Mouse (Mus musculus): ENCODE measurements around the gene Naaladl1.
"Not testable (repeated sequence)": the region's sequence is repeated elsewhere in the genome, so short reads cannot be mapped to it uniquely, and the experiment has no call there.

The Naaladl1 gene

DNA sequence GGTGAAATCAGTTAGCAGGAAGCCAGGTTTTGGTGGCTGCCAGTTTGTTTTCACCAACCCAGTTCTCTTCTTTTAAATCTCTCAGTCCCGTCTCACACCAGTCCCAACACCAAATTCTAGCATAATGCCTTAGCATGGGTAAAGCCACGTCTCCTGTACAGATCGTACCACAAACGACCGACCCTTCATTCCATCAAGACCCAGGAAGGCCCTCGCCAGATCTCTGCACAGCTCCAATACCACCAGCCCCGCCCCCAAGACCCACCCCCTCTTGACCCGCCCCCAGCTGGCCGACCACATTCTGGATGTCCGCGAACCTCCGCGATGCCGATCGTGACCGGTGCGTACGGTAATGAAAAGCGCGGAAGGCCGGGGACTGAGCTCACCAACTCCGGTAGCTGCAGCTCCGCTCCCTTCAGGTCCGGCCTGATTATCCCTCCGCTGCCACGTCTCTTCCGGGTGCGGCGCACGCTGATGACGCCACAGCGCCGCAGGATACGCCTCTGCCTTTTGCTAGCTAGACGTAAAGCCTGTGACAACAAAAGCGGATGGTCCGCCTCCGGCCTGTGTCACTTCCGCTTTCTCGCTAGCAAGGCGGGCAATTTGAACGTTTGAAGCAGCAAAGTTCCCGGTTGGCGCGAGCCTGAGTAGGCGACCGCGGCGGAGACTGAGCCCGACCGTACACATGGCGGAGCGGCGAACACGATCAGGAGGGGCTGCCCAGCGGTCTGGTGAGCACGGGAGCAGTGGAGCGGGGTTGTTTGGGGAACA lies 20.9 kb upstream of the Naaladl1 start, which contains the start of the genes Zfpl1 and Cdca5:
TSS of gene Zfpl1 (minus strand) at position 479 of the 771 bp plus-strand sequence.
TSS of gene Cdca5 (plus strand) at position 506 of the 771 bp plus-strand sequence.
- DNase-seq, result peak; percentile 98

DNA sequence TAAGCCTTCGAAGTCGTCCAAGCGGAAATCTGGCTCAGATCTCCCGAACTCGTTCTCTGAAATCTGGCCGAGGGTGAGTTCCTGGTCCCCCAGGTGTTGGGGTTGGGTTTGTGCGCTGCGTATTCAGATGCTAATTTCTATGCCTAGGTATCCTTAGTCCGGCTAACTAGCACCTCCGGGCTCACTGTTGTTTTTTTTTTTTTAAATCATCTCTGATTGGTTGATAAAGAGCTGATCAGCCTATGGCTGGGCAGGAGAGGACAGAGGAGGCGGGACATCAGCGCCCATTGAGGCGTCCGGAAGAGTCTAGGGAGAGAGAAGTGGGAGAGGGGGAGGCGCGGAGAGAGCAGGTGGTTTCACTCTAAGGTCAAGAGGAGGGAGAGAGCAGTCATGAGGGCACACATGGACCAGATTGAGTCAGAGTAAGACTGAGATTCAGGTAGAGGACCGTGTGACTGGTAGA lies 20.1 kb upstream of the Naaladl1 start:
- peak; percentile 78 for DNase-seq

DNA sequence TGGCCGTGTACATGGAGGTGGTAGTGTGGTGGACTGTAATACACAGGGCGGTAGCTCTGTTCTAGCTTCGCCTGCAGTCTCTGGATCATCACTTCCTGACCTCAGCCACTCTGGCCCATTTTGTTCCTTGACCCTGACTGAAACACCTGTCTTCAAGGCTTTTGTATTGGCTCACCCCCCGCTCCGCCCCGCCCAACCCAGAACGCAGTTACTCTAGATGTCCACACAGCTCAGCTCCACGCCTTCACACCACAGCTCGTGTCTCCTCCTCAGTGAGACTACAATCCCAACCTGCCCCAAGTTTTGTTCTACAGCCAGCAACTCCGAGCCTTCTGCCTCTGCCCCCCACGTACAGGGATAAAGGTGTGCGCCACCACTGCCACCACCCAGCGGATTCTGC lies 16.7 kb upstream of the Naaladl1 start:
- DNase-seq, result no peak

DNA sequence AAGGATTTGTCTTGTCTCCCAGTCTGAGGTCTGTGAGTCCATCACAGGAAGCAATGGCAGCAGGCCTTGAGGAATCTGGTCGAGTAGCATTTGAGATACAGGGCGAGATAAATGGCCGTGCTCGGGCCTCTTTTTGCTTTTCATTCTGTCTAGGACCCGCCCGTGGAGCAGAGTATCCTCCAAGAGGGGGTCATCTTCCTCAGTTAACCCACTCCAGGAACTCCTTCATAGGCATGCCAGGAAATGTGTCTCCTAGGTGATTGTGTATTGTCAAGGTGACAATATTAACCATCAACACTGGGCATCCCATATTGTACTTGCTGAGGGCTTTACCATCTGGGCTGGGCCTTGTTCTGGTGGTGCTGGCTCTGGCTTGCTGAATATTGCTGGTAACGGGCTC lies 11.5 kb upstream of the Naaladl1 start, which contains the start of gene AC131692.1:
TSS of gene AC131692.1 (plus strand) at position 301 of the 400 bp plus-strand sequence.
- DNase-seq, result no peak

DNA sequence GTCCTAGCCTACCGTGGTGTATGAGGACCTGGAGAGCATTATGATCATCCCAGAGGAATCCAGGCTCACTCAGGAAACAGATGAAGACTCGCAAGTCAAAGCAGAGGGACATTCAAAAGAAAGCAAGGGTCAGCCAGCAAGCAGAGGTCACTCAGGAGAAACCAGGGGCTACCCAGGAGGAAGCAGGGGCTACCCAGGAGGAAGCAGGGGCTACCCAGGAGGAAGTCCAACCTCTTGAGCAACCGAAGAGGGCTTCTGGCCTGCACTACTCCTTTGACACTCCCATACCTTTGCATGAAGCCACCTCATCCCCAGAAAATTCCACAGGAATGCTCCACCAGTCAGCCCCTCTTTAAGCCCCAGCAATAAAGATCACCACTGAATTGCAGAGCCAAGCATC lies 7.7 kb upstream of the Naaladl1 start:
- DNase-seq, result peak; percentile 46

DNA sequence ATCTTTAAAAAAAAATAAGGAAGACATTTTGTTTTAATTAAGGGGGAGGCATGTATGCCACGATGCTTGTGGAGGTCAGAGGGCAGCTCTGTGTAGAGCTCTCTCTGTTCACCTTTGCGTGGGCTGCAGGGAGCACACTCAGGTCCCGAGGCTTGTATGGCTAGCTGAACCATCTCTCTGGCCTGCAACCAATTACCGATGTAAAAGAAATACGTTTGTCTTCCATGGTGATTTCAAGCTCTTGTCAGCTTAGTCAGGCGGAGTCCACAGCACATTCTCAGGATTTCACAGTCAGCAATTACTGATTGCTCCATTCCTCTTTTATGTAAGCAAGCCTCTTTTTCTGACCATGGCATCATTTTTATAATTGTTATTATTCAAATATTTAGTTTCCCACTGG lies 4.4 kb upstream of the Naaladl1 start:
- DNase-seq, result no peak

DNA sequence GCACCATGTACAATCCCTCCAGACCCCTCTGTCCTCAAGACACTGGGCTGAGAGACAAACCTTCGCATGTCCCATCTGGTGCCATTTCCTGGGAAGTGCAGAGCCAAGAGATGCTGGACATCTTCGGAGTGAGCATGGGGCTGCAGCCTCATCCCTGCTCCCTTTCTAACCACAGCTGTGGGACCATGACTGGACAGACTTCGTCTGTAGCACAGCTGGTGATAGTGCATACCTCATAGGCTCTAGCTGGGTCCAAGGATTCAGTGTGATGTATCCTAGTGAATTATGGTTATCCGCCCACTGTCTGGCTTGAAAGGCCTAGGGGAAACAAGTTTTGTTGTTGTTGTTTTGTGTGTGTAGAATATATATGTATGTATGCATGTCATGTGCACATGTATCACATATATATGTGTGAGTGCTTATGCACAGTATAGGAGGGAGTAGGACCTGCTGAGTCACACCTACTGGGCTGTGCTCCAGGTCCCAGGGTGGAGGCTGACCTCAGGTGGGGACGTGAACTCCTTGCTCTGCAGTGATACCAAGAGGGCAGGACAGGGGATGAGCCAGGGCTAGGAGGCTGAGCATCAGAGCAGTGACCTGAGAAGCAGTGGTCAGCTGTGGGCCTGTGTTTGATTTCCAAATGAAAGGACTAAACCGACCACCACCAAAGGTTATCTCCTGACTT lies 3.3 kb upstream of the Naaladl1 start:
- no peak for DNase-seq

DNA sequence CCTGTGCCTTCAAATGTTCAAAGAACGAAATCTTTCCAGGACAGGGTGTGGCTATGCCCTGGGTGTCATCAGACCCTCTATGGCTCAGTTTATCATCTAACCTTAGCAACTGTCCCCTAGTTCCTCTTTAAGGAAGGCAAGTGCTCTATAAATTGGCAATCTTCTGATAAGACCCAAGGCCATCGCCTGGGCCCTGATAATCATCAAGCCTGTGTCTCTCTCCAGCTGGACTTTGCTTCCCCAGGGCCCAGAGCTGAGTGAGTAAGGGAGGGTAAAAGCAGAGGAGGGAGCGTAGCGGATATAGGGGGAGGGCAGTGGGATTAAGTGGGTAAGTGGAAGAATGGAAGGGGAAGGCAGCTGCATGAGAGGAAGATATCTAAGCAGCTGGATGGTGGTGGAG lies 1.1 kb upstream of the Naaladl1 start:
- DNase-seq, result no peak

DNA sequence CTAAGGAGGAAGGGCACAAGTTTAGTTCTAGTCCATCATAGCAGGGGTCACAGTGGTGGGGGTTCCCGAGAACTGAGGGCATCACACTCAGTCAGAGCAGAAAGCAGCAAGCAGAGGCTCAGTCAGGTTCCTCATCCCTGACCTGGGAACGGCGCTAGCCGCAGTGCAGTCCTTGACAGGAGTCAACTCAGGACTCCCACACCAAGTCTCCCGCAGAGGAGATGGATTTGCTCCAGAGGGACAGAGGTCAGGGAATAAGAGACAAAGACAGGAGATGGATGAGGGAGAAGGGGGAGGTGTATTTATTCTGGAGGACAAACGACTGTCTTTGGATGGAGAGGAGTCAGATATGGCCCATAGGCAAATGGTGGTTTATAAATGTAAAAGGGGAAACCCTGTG lies 7.5 kb downstream of the Naaladl1 start:
- DNase-seq, result no peak

DNA sequence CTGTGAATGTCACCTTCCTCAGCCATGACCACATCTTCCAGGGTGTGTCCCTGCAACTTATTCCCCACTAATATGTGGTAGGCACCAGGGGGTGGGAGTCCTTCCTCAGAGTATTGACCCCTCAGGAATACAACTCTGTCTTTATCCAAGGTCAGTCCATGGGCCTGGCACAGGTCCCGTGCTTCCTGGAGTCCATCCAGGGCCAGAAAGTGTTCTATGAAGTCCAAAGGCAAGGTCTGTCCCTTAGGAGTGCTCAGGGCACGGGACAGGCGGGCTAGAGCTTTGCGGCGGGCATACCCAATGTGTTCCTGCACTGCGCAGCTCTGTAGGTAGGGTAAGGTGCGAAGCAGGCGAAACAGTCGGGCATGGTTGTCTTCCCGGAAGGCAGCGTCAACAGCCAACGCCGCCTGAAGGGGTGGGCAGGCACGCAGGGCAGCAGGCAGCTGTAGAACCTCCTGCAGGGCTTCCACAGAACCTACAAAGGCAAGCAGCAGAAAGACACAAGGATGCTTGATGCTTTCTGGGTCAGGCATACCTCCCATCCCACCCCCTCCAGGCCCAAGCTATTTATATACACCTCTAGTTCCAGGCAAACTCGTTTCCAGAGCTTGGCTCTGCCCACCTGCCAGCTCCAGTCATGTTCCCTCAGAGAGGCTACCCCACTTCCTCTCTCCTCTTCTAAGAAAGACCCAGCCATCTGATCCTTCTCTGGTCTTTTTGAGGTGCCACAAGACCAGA lies 10.7 kb downstream of the Naaladl1 start:
- no peak for DNase-seq

DNA sequence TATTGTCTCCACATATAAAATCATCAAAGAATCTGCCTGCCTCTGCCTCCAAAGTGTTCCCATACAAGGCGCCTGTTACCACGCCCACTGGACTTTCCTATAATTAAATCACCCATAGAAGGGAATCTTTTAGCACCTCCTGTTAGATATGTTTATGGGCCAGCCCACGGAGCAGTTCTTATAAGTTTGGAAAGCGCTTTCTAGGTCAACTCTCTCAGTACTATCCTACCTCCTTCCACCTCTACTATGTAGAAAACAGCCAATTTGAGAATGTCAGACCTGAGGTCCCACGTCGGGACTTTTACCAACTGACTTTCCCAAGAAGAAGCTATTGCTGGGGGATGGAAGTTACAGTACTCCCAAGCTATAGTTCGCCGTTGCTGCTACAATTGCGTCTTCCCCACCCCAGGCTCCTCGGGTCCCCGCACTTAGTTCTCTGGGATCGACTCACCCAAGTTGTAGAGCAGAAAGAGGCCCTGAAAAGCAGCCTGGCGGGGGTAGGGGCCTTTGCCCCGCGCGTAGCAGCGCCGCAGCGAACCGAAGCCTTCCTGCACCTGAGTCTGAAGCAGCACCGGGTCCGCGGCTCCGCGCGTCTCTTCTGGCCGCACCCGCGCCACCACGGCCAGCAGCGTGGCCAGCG lies 11.9 kb downstream of the Naaladl1 start:
- DNase-seq, result no peak

DNA sequence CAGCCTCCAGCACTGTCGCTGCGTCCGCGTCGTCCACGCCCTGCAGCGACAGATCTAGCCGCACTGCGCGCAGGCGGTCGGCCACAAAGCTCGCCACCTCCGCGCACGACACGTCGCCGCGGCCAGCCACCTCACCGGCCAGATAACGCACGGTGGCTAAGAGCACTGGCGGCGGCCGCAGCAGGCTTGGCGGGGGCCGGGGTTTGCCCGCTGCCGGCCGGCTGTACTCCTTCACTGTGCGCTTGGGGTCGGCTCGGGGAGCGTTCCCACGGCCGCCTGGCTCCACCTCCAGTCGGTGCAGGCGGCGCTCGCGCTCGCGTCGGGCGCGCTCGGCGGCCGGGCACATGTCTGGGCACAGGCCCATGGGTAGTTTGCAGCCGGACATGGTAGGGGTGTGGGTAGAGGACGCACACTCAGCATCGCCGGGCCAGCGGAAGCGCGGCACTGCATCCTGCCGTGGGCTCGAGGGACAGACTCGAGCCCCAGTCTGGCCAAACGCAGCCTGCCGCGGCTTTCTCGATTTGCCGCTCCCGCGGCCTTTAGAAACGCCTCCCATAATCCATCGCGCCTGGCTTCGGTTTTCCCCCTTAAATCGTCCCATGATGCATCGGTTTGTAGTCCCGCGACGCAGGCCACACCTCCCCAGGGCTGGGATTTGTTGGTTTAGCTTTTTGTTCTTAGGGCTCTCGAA lies 12.5 kb downstream of the Naaladl1 start, which contains the start of gene Sac3d1:
TSS of gene Sac3d1 (minus strand) at position 665 of the 691 bp plus-strand sequence.
- peak; percentile 92 for DNase-seq

DNA sequence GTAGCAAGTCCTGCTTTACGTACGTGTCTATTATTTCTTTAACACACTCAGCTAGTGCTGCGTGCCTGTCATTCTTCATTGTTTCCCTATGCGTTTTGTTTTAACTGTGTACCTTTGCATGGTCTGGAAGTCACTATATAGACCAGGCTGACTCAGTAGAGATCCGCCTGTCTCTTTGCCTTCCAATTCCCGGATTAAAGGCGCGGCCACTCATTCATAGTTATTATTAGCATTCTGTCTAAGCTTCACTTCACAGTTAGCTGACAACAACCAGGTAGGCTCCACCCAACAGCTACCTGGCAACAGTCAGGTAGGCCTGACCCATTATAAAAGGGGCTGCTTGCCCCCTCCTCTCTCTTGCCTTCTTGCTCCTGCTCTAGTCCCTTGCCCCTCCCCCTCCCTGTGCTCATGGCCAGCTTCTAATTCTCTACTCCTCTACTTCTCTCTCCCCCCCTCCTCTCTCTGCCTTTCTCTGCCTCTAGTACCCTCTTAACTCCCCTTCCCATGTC lies 13.1 kb downstream of the Naaladl1 start:
- peak; percentile 45 for DNase-seq

DNA sequence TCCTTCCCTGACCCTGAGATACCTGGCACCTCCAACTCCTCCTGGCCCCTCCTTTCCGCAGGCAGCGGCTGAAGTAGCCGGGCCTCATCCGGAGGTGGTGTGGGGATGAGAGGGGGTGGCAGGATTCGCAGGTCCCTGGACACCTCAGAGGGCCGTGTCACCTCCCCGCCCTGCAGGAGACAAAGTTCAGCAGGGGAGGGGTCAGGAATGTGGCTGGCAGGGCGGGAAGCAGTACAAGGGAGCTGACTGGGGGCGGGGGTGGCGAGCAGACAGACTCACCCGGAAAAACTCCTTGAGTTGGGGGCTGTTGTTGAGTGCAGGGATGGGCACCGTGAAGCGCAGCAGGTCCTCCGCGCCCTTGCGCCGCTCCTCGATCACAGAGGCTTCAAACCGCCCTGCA lies 16.2 kb downstream of the Naaladl1 start:
- peak; percentile 46 for DNase-seq

DNA sequence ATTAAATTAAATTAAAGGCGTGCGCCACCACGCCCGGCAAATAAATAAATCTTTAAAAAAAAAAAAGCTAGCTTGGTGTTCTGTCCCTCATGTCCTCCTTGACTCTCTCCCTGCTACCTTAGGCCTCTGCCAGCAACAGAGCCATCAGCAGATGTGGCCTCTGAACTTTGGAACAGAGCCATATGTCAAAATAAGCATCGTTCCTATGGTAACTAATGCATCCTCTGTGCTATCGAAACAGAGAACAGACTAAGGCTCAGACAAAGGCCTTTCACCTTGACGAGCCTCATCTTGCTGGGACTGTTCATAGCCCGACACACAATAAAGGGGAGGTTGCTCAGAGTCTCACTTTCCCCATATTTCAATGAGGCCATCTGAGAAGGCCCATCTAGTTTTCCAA lies 17.7 kb downstream of the Naaladl1 start:
- no peak for DNase-seq

DNA sequence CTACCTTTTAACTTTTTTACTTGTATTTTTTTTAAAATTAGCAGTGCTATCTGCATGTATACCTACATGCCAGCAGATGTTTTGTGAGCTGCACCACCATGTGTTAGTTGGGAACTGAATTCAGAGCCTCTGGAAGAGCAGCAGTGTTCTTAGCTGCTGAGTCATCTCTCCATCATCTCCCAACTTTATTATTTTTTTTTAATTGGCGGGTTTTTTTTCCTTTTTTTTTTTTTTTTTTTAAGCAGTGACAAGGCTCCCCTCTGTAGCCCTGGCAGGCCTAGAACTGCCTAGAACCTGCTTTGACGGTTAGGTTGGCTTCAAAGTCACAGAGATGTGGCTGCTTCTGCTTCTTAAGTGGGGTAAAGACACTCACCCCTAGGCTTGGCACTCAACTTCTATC lies 19.3 kb downstream of the Naaladl1 start:
- no peak for DNase-seq

DNA sequence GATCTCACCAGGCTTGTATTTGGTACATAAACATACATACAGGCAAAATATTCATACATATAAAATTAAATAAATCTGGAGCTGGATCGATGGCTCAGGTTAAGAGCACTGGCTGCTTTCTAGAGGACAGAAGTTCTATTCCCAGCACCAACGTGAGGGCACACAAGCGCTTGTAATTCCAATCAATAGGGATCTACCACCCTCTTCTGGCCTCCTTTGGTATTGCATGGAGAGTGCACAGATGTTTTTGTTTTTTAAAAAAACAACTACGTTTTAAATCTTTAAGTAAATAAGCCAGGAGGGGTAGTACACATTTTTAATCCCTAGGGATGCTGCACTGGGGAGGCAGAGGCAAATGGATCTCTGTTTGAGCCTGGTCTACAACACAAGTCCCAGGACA lies 20.7 kb downstream of the Naaladl1 start:
- peak; percentile 75 for DNase-seq

DNA sequence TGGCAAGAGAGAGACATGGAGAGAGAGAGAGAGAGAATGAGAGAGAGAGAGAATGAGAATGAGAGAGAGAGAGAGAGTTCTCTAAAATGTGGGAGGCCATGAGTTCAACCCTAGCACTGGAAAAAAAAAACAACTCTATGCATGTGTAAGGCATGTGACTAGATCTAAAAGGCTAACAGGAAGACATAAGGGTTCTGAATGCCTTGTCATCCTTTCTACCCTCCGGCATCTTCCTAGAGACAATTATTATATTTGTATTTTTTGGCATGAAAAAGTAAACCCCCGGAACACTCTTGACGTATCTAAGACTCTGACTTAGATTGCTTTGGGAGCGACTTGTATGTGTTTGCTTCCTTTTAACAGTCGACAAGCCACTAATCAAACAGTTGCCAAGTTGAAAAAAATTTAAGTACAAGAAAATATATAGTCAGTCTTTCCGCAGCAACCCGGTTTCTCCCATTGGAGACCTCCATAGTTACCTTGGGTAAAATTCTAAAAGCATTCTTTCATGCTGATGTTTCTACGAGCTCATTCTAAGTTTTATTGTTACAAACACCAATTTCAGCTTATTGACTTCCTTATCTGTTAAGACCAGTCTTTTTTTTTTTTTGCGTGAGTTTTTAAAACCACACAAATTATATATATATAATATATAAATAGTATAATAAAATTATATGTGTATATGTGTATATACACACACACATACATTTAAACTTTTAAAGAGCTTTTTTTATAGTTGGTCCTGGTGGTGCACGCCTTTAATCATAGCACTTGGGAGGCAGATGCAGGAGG lies 21.4 kb downstream of the Naaladl1 start:
- DNase-seq, result no peak

DNA sequence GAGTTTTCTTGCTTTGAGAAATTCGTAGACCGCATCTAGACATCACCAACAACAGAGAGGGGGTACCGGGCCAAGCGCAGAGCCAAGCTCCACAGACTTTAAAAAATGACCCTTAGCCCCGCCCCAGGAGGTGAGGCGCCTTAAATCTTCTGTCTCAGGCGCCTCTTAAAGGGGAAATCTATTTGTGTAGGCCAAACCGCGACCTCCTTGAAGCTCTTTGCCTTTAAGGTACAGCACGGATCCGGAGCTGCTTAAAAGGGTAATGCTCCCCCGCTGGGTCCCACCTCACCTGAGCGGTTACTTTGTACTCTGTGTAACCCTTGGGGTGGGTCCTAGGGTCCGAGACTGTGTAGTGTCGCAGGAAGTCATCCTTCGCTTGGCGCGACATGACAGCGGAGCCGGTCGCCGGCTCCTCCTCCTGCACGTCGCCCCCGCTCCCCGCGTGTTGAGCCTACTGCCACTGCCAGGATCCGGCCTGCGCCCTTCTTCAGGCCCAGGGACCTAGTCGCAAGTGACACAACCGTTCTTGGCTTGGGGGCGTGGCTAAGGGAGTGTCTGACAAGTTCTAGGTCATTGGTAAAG lies 22.3 kb downstream of the Naaladl1 start, which contains the start of gene Snx15:
TSS of gene Snx15 (minus strand) at position 545 of the 582 bp plus-strand sequence.
- DNase-seq, result peak; percentile 97

DNA sequence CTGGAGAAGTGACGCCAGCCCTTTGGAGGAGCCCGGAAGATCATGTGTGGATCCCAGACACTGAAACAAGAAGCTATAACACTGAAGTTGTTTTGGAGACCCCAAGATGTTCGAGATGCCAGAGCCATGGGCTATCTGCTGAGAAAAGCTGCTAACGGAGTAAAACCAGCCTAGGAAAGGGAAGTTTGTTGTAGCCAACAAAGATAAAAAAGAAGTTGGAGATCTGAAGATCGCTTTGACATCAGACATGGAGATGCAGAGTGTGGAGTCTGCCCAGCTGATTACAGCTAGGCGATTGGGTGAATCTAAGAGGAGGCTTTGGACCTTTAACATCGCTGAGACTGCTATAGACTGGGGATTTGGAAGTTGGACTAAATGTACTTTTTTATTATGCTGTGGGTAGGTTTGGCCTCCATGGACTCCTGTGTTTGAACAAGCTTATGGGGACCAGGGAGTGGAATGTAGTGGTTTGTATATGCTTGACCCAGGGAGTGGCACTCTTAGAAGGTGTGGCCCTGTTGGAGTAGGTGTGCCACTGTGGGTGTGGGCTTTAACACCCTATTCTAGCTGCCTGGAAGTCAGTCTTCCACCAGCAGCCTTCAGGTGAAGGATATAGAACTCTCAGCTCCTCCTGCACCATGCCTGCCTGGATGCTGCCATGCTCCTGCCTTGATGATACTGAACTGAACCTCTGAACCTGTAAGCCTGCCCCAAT lies 25.0 kb downstream of the Naaladl1 start:
- not testable (repeated sequence) for DNase-seq
